18 mouse cellular contexts compared by ENCODE assay signal in genomic region chr3:34637481-34637880, GRCm38 (mm10). TPM values are rescaled to one million over a fixed set of nuclear protein-coding genes. Genes with fewer than 3 reads are reported as not detected.
DNase-seq lines count a peak whose midpoint lies in the region; ATAC-seq and TF ChIP-seq lines count a peak whose summit lies in the region.
"Had no signal": no experiment of that assay in that cellular context is flagged by ENCODE, and none has a peak within 500 bp of the region (broad histone marks: within the 10 kb centered on the region; RNA-seq: fewer than 3 reads in every experiment).

No protein-coding gene starts in this region.

- DNase-seq in brain, embryonic 14.5 days (ENCODE audit: low read depth) = peak; percentile 69
- no peak for DNase-seq in forebrain, embryonic 11.5 days (ENCODE audit: low spot score)
- DNase-seq in ovary, postnatal 10 days (ENCODE audit: low spot score) = no peak
- DNase-seq in thymus, adult 2 months = no peak
- DNase-seq: adrenal gland, postnatal 25 days; gastrocnemius, postnatal 10 days; kidney, adult 18-20 months; kidney, postnatal 4 days; liver, postnatal 0 days had no signal

- WGBS in forebrain, embryonic 11.5 days = 25% methylated on average over 5 of the region's 5 CpGs
- WGBS in hindbrain, embryonic 13.5 days = 24% methylated on average over 5 of the region's 5 CpGs
- WGBS in midbrain, embryonic 15.5 days = 21% methylated on average over 5 of the region's 5 CpGs
- WGBS in intestine, embryonic 15.5 days = 39% methylated on average over 5 of the region's 5 CpGs
- WGBS in thymus, adult 2 months = 45% methylated on average over 5 of the region's 5 CpGs

- peaks cover 23% of the 10 kb centered on the region for H3K4me1 ChIP-seq in forebrain, embryonic 11.5 days (replicated peaks; ENCODE audit: control insufficient read depth, insufficient read depth, low read length)
- H3K4me1 ChIP-seq in hindbrain, embryonic 13.5 days (replicated peaks) = peaks cover 34% of the 10 kb centered on the region
- peaks cover 32% of the 10 kb centered on the region for H3K4me1 ChIP-seq in midbrain, embryonic 15.5 days
- peaks cover 5% of the 10 kb centered on the region; the same call in 1 of the 2 replicates for H3K4me1 ChIP-seq in intestine, embryonic 15.5 days (replicated peaks)
- no peaks in the 10 kb centered on the region for H3K4me1 ChIP-seq in thymus, adult 2 months (replicated peaks; ENCODE audit: control insufficient read depth, insufficient read depth, low read length)
- H3K4me1 ChIP-seq: stomach, embryonic 15.5 days had no signal

- no peaks in the 10 kb centered on the region for H3K9me3 ChIP-seq in forebrain, embryonic 11.5 days (ENCODE audit: control insufficient read depth, low read length)
- no peaks in the 10 kb centered on the region for H3K9me3 ChIP-seq in hindbrain, embryonic 13.5 days
- H3K9me3 ChIP-seq in midbrain, embryonic 15.5 days = no peaks in the 10 kb centered on the region
- H3K9me3 ChIP-seq in intestine, embryonic 15.5 days = no peaks in the 10 kb centered on the region
- H3K9me3 ChIP-seq: heart, embryonic 10.5 days; stomach, embryonic 15.5 days had no signal

- no peak for TF ChIP-seq POLR2A in brain, embryonic 14.5 days (IDR thresholded peaks at IDR 0.05; ENCODE audit: borderline replicate concordance, extremely low read depth, insufficient read depth, insufficient read length, poor library complexity, severe bottlenecking)
- TF ChIP-seq POLR2A in thymus, adult 2 months (IDR thresholded peaks at IDR 0.05; ENCODE audit: control insufficient read depth, extremely low read depth, insufficient read depth, low read length, poor library complexity) = no peak

- H3K36me3 ChIP-seq in forebrain, embryonic 11.5 days (ENCODE audit: control insufficient read depth, insufficient read depth, low read length) = no peaks in the 10 kb centered on the region
- no peaks in the 10 kb centered on the region for H3K36me3 ChIP-seq in hindbrain, embryonic 13.5 days
- no peaks in the 10 kb centered on the region for H3K36me3 ChIP-seq in midbrain, embryonic 15.5 days (replicated peaks)
- no peaks in the 10 kb centered on the region for H3K36me3 ChIP-seq in intestine, embryonic 15.5 days
- H3K36me3 ChIP-seq in thymus, adult 2 months (ENCODE audit: control insufficient read depth, insufficient read depth, low read length) = no peaks in the 10 kb centered on the region
- H3K36me3 ChIP-seq: heart, embryonic 10.5 days; stomach, embryonic 15.5 days had no signal

- no peak for ATAC-seq in forebrain, embryonic 11.5 days (replicated peaks; ENCODE audit: low FRiP score)
- no peak for ATAC-seq in hindbrain, embryonic 13.5 days (ENCODE audit: low FRiP score)
- ATAC-seq in midbrain, embryonic 15.5 days (replicated peaks) = no peak
- ATAC-seq in intestine, embryonic 15.5 days = no peak
- ATAC-seq: liver, postnatal 0 days had no signal

- TF ChIP-seq CTCF in brain, embryonic 14.5 days (IDR thresholded peaks at IDR 0.05; ENCODE audit: borderline replicate concordance, extremely low read depth, insufficient read depth, insufficient read length) = no peak
- TF ChIP-seq CTCF in thymus, adult 2 months (IDR thresholded peaks at IDR 0.05; ENCODE audit: borderline replicate concordance, control insufficient read depth, extremely low read depth, insufficient read depth, low read length, poor library complexity) = no peak

- H3K9ac ChIP-seq in forebrain, embryonic 11.5 days (ENCODE audit: low read length) = no peak overlapping the region; the same call in 1 of the 2 replicates
- H3K9ac ChIP-seq in hindbrain, embryonic 13.5 days = no peak overlapping the region
- no peak overlapping the region for H3K9ac ChIP-seq in midbrain, embryonic 15.5 days
- no peak overlapping the region for H3K9ac ChIP-seq in intestine, embryonic 15.5 days
- H3K9ac ChIP-seq: liver, postnatal 0 days; stomach, embryonic 15.5 days had no signal

- no peaks in the 10 kb centered on the region; the same call in 1 of the 2 replicates for H3K27me3 ChIP-seq in forebrain, embryonic 11.5 days (ENCODE audit: control insufficient read depth, insufficient read depth, low read length)
- H3K27me3 ChIP-seq in hindbrain, embryonic 13.5 days = peaks cover 54% of the 10 kb centered on the region
- H3K27me3 ChIP-seq in midbrain, embryonic 15.5 days (replicated peaks) = peaks cover 6% of the 10 kb centered on the region
- peaks cover 53% of the 10 kb centered on the region for H3K27me3 ChIP-seq in intestine, embryonic 15.5 days (replicated peaks)
- peaks cover 9% of the 10 kb centered on the region; the same call in 1 of the 2 replicates for H3K27me3 ChIP-seq in thymus, adult 2 months (ENCODE audit: control insufficient read depth, insufficient read depth, low read length)

- no peak overlapping the region for H3K4me2 ChIP-seq in forebrain, embryonic 11.5 days (ENCODE audit: low read depth, low read length, severe bottlenecking)
- peak overlapping the region; percentile 60 for H3K4me2 ChIP-seq in hindbrain, embryonic 13.5 days
- peak overlapping the region; percentile 54; the same call in 1 of the 2 replicates for H3K4me2 ChIP-seq in midbrain, embryonic 15.5 days
- H3K4me2 ChIP-seq in intestine, embryonic 15.5 days (replicated peaks) = no peak overlapping the region
- H3K4me2 ChIP-seq: stomach, embryonic 15.5 days had no signal

- H3K4me3 ChIP-seq in forebrain, embryonic 11.5 days (ENCODE audit: low read depth, low read length) = no peak overlapping the region
- H3K4me3 ChIP-seq in hindbrain, embryonic 13.5 days = no peak overlapping the region
- no peak overlapping the region for H3K4me3 ChIP-seq in midbrain, embryonic 15.5 days
- no peak overlapping the region for H3K4me3 ChIP-seq in intestine, embryonic 15.5 days (replicated peaks)
- no peak overlapping the region for H3K4me3 ChIP-seq in thymus, adult 2 months (ENCODE audit: control insufficient read depth, insufficient read depth, low read length)
- H3K4me3 ChIP-seq: erythroblast, embryonic 14.5 days; heart, embryonic 10.5 days; myocyte; stomach, embryonic 15.5 days had no signal

- H3K27ac ChIP-seq in forebrain, embryonic 11.5 days (ENCODE audit: low read depth, low read length) = peak overlapping the region; percentile 79
- peak overlapping the region; percentile 74 for H3K27ac ChIP-seq in hindbrain, embryonic 13.5 days
- peak overlapping the region; percentile 81 for H3K27ac ChIP-seq in midbrain, embryonic 15.5 days
- H3K27ac ChIP-seq in intestine, embryonic 15.5 days = no peak overlapping the region
- H3K27ac ChIP-seq in thymus, adult 2 months (ENCODE audit: control insufficient read depth, insufficient read depth, low read length) = no peak overlapping the region
- H3K27ac ChIP-seq: heart, embryonic 10.5 days; macrophage; stomach, embryonic 15.5 days had no signal

RNA-seq across cellular contexts. Expression of gene Sox2, which starts 12.7 kb away (rescaled TPM):
- 101 and 119 TPM in 2 replicates for polyA plus RNA-seq in brain, embryonic 14.5 days (2012; rRNA removed)
- 57.7 and 67.3 TPM in 2 replicates for polyA plus RNA-seq in forebrain, embryonic 11.5 days (2014; fragmentation: Nextera tagmentation; extraction: Ambion mirVana)
- 16.9 and 19.2 TPM in 2 replicates for polyA plus RNA-seq in hindbrain, embryonic 13.5 days (2015; fragmentation: Nextera tagmentation; extraction: Ambion mirVana)
- polyA plus RNA-seq in midbrain, embryonic 15.5 days (2015; fragmentation: Nextera tagmentation; extraction: Ambion mirVana) = 20.7 and 23.2 TPM in 2 replicates
- polyA plus RNA-seq in intestine, embryonic 15.5 days (2015; fragmentation: Nextera tagmentation; extraction: Ambion mirVana) = 0.62 and 0.89 TPM in 2 replicates
- 0.08 and 0.19 TPM in 2 replicates for polyA plus RNA-seq in thymus, adult 2 months (2012; rRNA removed)
- polyA plus RNA-seq: erythroblast, embryonic 14.5 days; liver, postnatal 0 days; macrophage; myocyte; small intestine, adult 2 months had no signal

Comparison
In these comparisons a context has a peak if more than half of its experiments do, and no peak if none do; other contexts are left out.
1. H3K27ac ChIP-seq: peak in forebrain, embryonic 11.5 days (single experiment), hindbrain, embryonic 13.5 days (single experiment) and midbrain, embryonic 15.5 days (single experiment); none in intestine, embryonic 15.5 days (single experiment) and thymus, adult 2 months (single experiment).
2. H3K4me2 ChIP-seq: peak in hindbrain, embryonic 13.5 days (single experiment) and midbrain, embryonic 15.5 days (single experiment); none in forebrain, embryonic 11.5 days (single experiment) and intestine, embryonic 15.5 days (single experiment).